Mouse (Mus musculus) CD4-positive, CD25-positive, alpha-beta regulatory T cell, adult 2 months (primary cell): ENCODE measurements at regions not wholly inside any gene's neighbourhood (a gene's known extent, or its start where the extent isn't known, plus 50 kb on each side); places are given as distances from the start of the nearest gene placed in this dataset.
A peak's percentile ranks its signal among the peaks of the same experiment; 100 is the strongest.

Experiments used
- DNase-seq: peaks from one replicate; pipeline ENCODE4 v3.0.0-alpha.2; 2012; ENCODE audit warnings: low read depth, low spot score

- DNase-seq, result peak; percentile 64
Observed at GRCm38 (mm10) chr13:107094487-107094886, 72.6 kb upstream of the Kif2a start.

- DNase-seq, result no peak
Observed at GRCm38 (mm10) chr13:107093683-107094082, 71.8 kb upstream of the Kif2a start.

- no peak for DNase-seq
Observed at GRCm38 (mm10) chr13:107088198-107088597, 66.3 kb upstream of the Kif2a start.

GRCm38 (mm10) chr13:107087355-107087754, 65.4 kb upstream of the Kif2a start:
- DNase-seq, result no peak

- DNase-seq, result no peak
Observed at GRCm38 (mm10) chr13:107078085-107078484, 56.2 kb upstream of the Kif2a start.

- DNase-seq, result no peak
Observed at GRCm38 (mm10) chr13:107074917-107075316, 53.0 kb upstream of the Kif2a start.

- no peak for DNase-seq
Observed at GRCm38 (mm10) chr13:107073039-107073620, 51.2 kb upstream of the Kif2a start.

GRCm38 (mm10) chr13:107072345-107073038, 50.6 kb upstream of the Kif2a start:
- DNase-seq, result no peak
